Mouse (Mus musculus) C2C12 (cell line): Measurements from ENCODE around the gene Nap1l5.

Experiments
- CTCF ChIP-seq: IDR thresholded peaks from one replicate; pipeline ENCODE4 v1.5.1; 2011; ENCODE audit not compliant: control insufficient read depth, insufficient read depth, insufficient read length
- MAX ChIP-seq: IDR thresholded peaks from one replicate; pipeline ENCODE4 v1.6.1; 2011; ENCODE audit warnings: mild to moderate bottlenecking, control low read depth

DNA sequence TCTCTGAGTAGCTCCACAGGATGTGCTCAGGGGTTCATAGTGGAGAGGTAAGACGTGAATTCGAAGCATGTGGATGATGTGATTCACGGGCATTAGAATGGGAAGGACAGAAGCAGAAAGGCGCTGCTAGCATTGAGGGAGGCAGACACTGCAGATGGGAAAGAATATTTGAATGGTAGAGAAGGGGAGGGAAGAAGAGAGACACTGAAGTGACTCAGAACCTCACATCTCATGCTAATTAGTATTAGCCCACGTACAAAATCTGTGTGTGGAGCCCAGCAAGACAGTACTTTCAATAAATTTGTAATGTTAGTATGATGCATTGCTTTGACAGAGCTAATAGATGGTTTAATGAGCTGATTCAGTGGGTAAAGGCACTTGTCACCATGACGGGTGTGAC lies 13.9 kb upstream of the Nap1l5 start:
- no peak for TF ChIP-seq CTCF
- no peak for TF ChIP-seq MAX
